Mouse (Mus musculus) right cerebral cortex, postnatal 25 days (tissue): ENCODE measurements around the gene Slit3.

Experiments
- DNase-seq: peaks from one replicate; pipeline ENCODE4 v3.0.0; 2022

The Slit3 gene

DNA sequence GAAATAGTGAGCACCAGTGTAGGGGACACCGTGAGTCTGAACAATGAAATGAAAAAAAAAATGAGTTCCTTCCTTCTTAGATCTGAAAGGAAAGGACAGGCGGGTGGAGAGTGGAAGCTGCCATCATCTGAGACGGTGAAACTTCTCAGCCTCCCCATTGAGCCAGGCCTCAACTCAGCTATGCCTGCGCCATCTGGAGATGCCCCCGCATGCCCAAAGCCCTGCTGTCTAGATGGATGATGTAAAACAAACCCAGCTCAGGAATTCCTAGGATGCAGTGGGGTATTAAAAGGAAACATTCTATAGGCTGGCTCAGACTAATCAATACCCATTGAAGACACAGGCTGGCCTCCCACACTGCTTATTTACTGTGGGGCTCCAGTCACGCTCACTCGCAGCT lies 477.7 kb downstream of the Slit3 start:
- DNase-seq, result no peak

DNA sequence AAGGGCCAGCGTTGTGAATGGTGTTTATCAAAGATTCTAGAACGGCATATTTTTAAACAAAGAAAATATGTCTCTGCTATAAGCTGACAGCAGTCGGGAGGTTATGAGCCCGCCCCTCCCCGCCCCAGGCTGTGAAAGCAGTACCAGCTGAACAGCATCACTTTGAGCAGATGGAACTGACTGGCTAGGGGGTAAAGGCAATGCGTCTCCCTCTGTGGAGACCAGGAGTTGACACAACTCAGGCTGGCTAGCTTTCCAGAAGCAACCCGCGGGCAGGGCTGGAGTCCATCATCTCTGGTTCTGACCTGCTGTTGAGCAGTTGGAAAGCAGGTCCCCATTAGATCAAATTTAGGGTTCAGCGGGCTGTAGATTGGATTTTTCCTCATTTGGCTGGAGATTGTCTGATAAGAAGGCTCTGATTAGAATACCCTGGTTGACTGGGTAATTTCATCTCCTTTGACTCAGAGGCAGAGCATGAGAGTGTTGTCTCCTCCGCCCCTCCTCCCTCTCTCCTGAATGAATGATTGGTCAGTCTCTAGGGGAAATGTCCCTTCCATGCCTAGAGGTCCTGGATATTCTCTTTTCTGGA lies 480.7 kb downstream of the Slit3 start:
- DNase-seq, result no peak

GRCm38 (mm10) chr11:35602586-35602985 lies 481.6 kb downstream of the Slit3 start:
- DNase-seq, result no peak

DNA sequence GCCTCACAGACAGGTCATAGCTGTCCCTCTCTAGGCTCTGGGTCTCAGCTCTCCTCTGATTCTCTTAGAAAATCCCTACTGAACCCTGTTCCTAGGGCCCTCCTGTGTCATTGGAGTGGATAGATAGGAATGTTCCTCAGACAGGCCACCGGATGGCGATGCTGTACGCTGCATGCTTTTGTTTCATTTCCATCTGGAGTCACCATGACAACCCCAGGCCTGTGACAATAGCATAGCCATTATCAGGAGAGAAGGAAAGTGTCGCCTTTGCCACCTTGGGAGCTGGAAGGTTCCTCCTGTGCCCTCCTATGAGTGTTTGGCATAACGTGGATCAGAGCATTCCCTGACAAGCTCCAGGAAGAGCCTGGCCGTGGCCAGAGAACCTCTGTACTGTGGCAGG lies 482.9 kb downstream of the Slit3 start:
- no peak for DNase-seq

- DNase-seq, result no peak
Observed at GRCm38 (mm10) chr11:35604848-35605790, 484.1 kb downstream of the Slit3 start.

GRCm38 (mm10) chr11:35607191-35607590 lies 486.2 kb downstream of the Slit3 start:
- peak; percentile 43 for DNase-seq

- DNase-seq, result no peak
Observed at GRCm38 (mm10) chr11:35608794-35609193, 487.8 kb downstream of the Slit3 start.

DNA sequence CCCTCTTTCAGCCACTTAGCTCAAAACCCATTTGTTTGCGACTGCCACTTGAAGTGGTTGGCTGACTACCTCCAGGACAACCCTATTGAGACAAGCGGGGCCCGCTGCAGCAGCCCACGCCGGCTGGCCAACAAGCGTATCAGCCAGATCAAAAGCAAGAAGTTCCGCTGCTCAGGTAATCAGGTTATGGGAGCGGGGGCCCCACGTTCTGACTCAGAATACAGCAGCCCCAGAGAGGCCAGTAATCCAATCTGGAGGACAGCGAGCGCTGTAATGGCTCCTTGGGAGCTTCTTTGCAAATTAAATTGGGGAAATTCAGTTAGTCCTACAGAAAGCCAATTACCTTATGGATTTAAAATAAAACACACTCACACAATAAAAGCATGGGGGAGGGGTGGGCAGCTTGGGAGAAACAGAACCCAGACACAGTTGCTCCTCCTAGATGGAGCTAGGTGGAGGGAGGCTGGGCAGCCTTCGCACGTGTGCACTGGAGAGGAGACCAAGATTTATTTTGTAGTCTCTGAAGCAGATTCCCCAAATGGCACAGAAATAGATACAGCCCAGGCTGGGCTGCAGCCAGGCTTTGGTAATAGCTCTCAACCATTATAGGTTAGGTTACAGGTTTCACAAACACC lies 491.4 kb downstream of the Slit3 start:
- DNase-seq, result no peak

DNA sequence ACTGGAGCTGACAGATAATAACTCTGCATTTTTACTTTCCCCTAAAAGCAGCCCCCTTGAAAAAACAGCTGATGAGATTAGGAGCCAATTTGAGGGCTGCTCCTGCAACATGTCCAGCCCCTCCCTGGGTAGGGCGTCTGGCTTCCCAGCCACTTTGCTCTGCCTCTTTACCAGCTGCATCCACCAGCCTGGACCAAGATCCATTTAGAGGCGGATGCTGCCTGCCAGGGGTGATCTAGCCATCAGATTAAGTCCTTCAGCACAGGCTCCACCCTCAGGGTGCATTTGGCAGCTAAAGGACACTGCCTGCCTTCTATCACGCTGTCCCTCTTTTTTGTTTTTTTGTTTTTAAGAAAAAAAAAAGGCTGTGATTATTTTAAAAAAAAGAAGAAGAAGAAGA lies 493.5 kb downstream of the Slit3 start:
- no peak for DNase-seq

DNA sequence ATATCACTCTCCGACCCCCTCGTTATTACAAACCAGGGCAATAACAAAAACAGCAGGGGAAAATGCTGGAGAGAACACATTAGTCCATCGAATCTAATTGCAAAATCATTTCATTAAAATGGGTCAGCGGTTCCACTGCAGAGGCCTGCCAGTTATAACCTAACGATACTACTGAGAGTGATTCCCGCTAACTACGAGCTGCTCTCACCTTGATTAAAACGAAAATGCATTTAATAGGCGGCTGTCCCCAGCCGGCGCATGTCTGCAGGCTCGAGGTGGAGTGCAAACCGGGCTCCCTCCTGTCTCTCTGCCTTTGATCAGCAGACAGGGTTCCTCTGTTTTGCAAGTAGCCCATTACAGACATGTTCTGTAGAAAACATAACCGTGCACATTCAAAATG lies 498.4 kb downstream of the Slit3 start:
- DNase-seq, result no peak

GRCm38 (mm10) chr11:35622736-35623135 lies 501.7 kb downstream of the Slit3 start:
- DNase-seq, result no peak

DNA sequence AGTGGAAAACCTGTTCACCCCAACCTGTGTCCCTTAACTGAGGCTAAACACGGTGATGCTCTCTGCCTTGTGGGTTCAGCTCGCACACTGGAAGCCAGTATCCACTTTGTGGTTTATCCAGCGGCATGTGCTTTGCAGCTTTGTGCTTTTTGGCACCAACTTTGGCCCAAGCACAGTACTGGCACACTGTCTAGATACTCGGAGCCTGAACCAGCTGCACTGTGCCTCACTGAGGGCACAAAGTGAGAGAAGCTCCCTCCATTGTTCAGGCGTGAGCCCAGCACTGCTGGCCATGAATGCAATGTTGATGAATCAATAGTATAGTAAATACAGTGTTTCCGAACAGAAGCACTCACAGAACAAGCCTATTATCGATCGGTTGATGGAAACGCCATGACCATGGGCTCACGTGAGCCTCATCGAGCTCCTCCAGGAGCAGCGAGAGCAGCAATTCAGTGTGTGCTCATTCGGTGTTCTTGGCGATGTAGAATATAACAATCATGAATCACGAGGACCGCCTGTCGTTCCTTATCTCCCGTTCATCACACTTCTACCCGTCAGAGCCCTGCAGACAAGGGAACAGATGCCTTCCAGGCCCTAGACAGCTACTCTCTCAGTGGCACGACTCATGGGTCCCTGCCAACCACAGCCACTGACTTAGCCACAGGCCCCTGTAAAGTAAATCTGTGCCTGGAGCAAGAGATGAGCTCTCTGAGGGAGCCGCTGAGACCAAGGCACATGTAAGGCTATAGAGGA lies 503.7 kb downstream of the Slit3 start:
- no peak for DNase-seq

- no peak for DNase-seq
Observed at GRCm38 (mm10) chr11:35625576-35625975, 504.6 kb downstream of the Slit3 start.

GRCm38 (mm10) chr11:35626161-35626885 lies 505.3 kb downstream of the Slit3 start:
- DNase-seq, result no peak

GRCm38 (mm10) chr11:35627815-35628214 lies 506.8 kb downstream of the Slit3 start:
- no peak for DNase-seq

GRCm38 (mm10) chr11:35632262-35632661 lies 511.2 kb downstream of the Slit3 start:
- no peak for DNase-seq

- no peak for DNase-seq
Observed at GRCm38 (mm10) chr11:35637102-35637501, 516.1 kb downstream of the Slit3 start.

DNA sequence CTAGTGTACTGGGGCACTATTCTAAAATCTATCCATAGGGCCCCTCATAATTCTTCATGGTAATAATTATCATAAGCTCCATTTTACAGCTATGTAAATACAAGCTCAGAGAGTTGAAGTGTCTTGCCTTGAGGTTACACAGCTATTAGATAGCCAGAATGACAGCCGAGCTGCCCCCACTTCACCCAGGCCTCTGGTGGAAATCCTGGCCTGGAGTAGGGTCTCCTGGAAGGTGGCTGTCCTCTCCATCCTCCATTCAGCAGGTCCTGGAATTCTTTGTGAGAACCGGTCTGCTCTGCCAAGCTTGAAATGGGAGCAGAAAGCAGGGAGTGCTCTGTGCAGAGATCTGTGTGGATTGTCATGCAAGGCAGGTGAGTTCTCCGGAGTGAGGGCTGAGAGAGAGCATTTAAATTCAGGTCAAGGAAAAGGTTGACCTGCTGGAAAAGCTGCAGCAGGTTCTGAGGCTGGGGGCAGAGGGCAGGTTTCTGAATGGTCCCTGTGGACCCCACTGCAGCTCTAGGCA lies 517.9 kb downstream of the Slit3 start:
- no peak for DNase-seq

DNA sequence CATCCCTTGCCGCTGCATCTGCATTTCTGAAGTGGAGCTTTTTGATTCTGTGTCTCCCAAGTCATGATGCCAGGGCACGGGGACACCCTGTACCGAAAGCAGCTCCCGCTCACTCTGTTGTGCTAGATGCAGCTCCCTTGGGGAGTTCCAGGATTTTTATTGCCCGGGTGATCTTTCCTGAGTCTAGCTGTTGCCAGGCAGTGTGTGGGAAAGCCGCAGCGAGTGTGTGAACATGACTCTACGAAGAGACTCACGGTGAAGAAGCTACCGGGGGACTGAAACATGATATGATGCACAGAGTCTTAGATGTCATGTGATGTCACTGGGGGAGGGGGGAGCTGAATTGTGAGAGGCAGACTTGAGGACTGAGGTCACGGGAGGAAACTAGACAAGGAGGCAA lies 518.4 kb downstream of the Slit3 start:
- DNase-seq, result no peak

GRCm38 (mm10) chr11:35651286-35651685 lies 530.3 kb downstream of the Slit3 start:
- no peak for DNase-seq

- no peak for DNase-seq
Observed at GRCm38 (mm10) chr11:35655836-35656235, 534.8 kb downstream of the Slit3 start.

- no peak for DNase-seq
Observed at GRCm38 (mm10) chr11:35657582-35657981, 536.6 kb downstream of the Slit3 start.
